Mouse (Mus musculus): ENCODE measurements around the gene Zfp503. TPM values are rescaled to one million over a fixed set of nuclear protein-coding genes. Genes with fewer than 3 reads are reported as not detected.

Gene Zfp503
- polyA plus RNA-seq, 1 experiment: 4.4 TPM

- Histone ChIP-seq H3K4me1 (ENCODE audit: control insufficient read depth, insufficient read depth, low read length) (no peaks in the 10 kb centered on the region), H3K27me3 (ENCODE audit: control insufficient read depth, insufficient read depth, low read length) (no peaks in the 10 kb centered on the region), H3K4me3 (replicated peaks; ENCODE audit: insufficient read depth, low read depth, low read length) (no peak overlapping the region), H3K27ac (ENCODE audit: insufficient read depth, low read length) (no peak overlapping the region)
- 75% methylated on average over 7 of the region's 7 CpGs for WGBS
- TF ChIP-seq CTCF (IDR thresholded peaks at IDR 0.05; ENCODE audit: borderline replicate concordance, insufficient read depth, low read depth, low read length) (no peak), POLR2A (IDR thresholded peaks at IDR 0.05; ENCODE audit: borderline replicate concordance, insufficient read depth, low read length) (no peak)
- no peak for DNase-seq
Measured at GRCm38 (mm10) chr14:21952541-21952940, 36.9 kb downstream of the Zfp503 start.

DNA sequence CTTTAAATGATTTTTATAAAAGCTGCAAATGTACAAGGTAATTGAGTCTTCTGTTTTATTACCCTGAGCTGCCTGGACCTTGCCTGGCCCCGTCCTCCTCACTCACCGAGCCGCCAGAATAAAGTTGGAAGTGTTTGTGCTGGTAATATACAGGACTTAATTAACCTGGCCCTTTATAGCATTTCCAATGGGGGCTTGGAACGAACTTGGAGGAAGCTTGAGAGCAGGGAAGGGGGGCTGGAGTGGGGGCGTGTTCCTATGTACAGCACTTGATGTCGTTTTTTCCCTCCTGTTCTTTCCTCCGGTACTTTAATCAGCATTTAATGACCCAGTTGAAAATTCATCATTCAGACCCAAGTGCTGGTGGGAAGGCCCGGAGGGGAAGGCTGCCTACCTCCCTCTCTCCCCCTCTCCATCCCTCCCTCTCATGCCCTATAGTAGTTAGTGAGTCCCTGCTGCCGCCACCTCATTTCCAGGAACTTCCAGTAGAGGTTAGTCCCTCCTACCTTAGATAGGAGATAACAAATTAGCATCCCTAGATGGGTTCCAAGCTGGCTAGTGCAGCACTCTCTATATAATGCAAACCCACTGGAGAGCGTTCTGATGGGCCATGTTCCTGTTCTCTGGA lies 37.4 kb downstream of the Zfp503 start:
- no peak for TF ChIP-seq POLR2A (IDR thresholded peaks at IDR 0.05; ENCODE audit: borderline replicate concordance, insufficient read depth, low read length)
- TF ChIP-seq CTCF (IDR thresholded peaks at IDR 0.05; ENCODE audit: borderline replicate concordance, insufficient read depth, low read depth, low read length): no peak
- WGBS: 84% methylated on average over 10 of the region's 10 CpGs

DNA sequence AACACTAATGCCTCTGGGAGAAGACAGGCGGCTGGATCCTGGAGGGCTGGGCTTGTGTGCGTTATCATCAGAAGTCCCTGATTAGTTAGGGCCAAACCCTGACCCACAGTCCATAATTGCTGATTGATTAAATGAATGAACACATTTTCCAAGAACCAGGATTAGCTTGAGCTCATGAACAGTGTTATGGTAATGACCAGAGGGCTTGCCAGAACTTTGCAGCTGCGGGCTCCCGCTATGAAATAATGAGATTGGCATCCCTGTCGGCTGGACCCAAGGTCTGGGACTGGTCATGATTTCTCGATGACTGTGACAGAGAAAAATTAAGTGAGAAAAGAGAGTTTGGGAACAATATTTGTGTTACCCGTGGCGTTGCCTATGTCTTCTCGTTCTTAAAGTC lies 44.5 kb downstream of the Zfp503 start:
- Histone ChIP-seq H3K27ac (ENCODE audit: insufficient read depth, low read length) (no peak overlapping the region), H3K4me3 (replicated peaks; ENCODE audit: insufficient read depth, low read depth, low read length) (no peak overlapping the region), H3K27me3 (ENCODE audit: control insufficient read depth, insufficient read depth, low read length) (no peaks in the 10 kb centered on the region), H3K4me1 (ENCODE audit: control insufficient read depth, insufficient read depth, low read length) (no peaks in the 10 kb centered on the region)
- 42% methylated on average over 9 of the region's 9 CpGs for WGBS
- no peak for DNase-seq
- no peak for TF ChIP-seq CTCF (IDR thresholded peaks at IDR 0.05; ENCODE audit: borderline replicate concordance, insufficient read depth, low read depth, low read length)
- no peak for TF ChIP-seq POLR2A (IDR thresholded peaks at IDR 0.05; ENCODE audit: borderline replicate concordance, insufficient read depth, low read length)

More for the DNA sequence above, 37.4 kb downstream of the Zfp503 start:
- no peak overlapping the region for H3K27ac ChIP-seq (ENCODE audit: insufficient read depth, low read length)
- no peak for DNase-seq
- H3K4me3 ChIP-seq (replicated peaks; ENCODE audit: insufficient read depth, low read depth, low read length): no peak overlapping the region
- H3K4me1 ChIP-seq (ENCODE audit: control insufficient read depth, insufficient read depth, low read length): no peaks in the 10 kb centered on the region
- no peaks in the 10 kb centered on the region for H3K27me3 ChIP-seq (ENCODE audit: control insufficient read depth, insufficient read depth, low read length)

GRCm38 (mm10) chr14:21941581-21941980 lies 47.8 kb downstream of the Zfp503 start:
- H3K4me3 ChIP-seq (replicated peaks; ENCODE audit: insufficient read depth, low read depth, low read length): no peak overlapping the region
- H3K4me1 ChIP-seq (ENCODE audit: control insufficient read depth, insufficient read depth, low read length): no peaks in the 10 kb centered on the region
- H3K27me3 ChIP-seq (ENCODE audit: control insufficient read depth, insufficient read depth, low read length): no peaks in the 10 kb centered on the region
- TF ChIP-seq CTCF (IDR thresholded peaks at IDR 0.05; ENCODE audit: borderline replicate concordance, insufficient read depth, low read depth, low read length) (no peak), POLR2A (IDR thresholded peaks at IDR 0.05; ENCODE audit: borderline replicate concordance, insufficient read depth, low read length) (no peak)
- WGBS: 55% methylated on average over 2 of the region's 2 CpGs
- H3K27ac ChIP-seq (ENCODE audit: insufficient read depth, low read length): no peak overlapping the region
- no peak for DNase-seq

DNA sequence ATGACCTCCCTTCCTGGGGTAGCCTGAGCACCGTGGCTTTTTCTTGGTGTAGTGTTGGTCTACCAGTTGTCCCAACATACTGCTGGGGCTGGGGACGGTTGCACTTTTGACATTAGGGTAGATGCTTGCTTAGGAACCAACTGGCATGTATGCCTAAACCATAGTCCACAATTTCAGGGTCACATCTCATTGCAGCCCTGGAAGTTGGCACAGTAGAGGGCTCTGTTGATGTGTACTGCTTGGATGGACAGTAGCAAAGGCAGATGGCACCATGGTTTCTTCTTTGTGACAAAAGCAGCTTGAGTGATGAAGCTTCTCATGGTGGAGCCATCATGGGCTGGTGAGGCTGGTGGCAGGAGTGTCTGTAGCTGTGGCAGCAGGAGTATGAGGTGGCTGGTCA lies 52.3 kb downstream of the Zfp503 start:
- 91% methylated on average over 2 of the region's 2 CpGs for WGBS

DNA sequence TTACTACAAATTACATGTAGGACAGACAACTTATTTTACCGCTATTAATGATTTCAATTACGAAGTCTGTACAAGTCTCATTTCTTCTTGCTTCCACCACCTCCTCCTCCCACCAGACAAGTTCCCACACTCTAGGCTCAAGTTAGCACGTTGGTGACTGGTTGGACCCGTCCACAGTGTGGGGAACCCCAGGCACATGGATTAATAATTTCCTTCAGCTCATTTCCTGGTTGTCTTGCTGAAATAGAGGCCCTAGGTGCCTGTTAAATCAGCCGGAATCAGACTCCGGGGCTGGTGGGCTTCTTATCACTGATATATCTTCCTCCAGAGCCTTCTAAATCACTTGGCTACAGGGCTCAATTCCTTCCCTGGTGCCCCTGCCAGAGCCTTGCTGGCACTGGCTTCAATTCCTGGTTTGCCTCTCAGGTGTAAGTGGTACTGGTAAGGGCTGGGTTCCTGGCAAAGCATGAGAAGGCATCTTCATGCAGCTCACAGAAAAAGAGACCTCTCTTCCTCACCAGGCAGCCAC lies 53.2 kb downstream of the Zfp503 start:
- Histone ChIP-seq H3K27me3 (ENCODE audit: control insufficient read depth, insufficient read depth, low read length) (no peaks in the 10 kb centered on the region; the same call in 1 of the 2 replicates), H3K27ac (ENCODE audit: insufficient read depth, low read length) (no peak overlapping the region), H3K4me1 (ENCODE audit: control insufficient read depth, insufficient read depth, low read length) (no peaks in the 10 kb centered on the region), H3K4me3 (replicated peaks; ENCODE audit: insufficient read depth, low read depth, low read length) (no peak overlapping the region)
- no peak for DNase-seq
- 80% methylated on average over 6 of the region's 6 CpGs for WGBS
- TF ChIP-seq POLR2A (IDR thresholded peaks at IDR 0.05; ENCODE audit: borderline replicate concordance, insufficient read depth, low read length) (no peak), CTCF (IDR thresholded peaks at IDR 0.05; ENCODE audit: borderline replicate concordance, insufficient read depth, low read depth, low read length) (no peak)

More for the DNA sequence above, 52.3 kb downstream of the Zfp503 start:
- H3K27me3 ChIP-seq (ENCODE audit: control insufficient read depth, insufficient read depth, low read length): no peaks in the 10 kb centered on the region
- no peaks in the 10 kb centered on the region for H3K4me1 ChIP-seq (ENCODE audit: control insufficient read depth, insufficient read depth, low read length)
- no peak for DNase-seq
- TF ChIP-seq POLR2A (IDR thresholded peaks at IDR 0.05; ENCODE audit: borderline replicate concordance, insufficient read depth, low read length) (no peak), CTCF (IDR thresholded peaks at IDR 0.05; ENCODE audit: borderline replicate concordance, insufficient read depth, low read depth, low read length) (no peak)
- H3K27ac ChIP-seq (ENCODE audit: insufficient read depth, low read length): no peak overlapping the region
- H3K4me3 ChIP-seq (replicated peaks; ENCODE audit: insufficient read depth, low read depth, low read length): no peak overlapping the region

Other genes starting within 250 kb of the Zfp503 start
- gene Samd8, start 239.1 kb downstream of the Zfp503 start, polyA plus RNA-seq (2012; rRNA removed): 34.0 and 35.4 TPM in 2 replicates
- 0.52 and 0.75 TPM in 2 replicates for gene Dusp13, start 238.4 kb downstream of the Zfp503 start, polyA plus RNA-seq (2012; rRNA removed)
- 247 and 258 TPM in 2 replicates for gene Vdac2, start 164.4 kb downstream of the Zfp503 start, polyA plus RNA-seq (2012; rRNA removed)
- gene Comtd1, start 140.6 kb downstream of the Zfp503 start, polyA plus RNA-seq (2012; rRNA removed): 44.7 and 45.7 TPM in 2 replicates
- 0.57 and 0.65 TPM in 2 replicates for gene Lrmda, start 30.1 kb upstream of the Zfp503 start, polyA plus RNA-seq (2012; rRNA removed)